Mouse (Mus musculus) kidney, adult 2 months (tissue): ENCODE results near the gene Slc16a8.

Experiments used
- CTCF ChIP-seq: fragments of 200-500 bp; conservative IDR thresholded peaks from 2 replicates; pipeline ENCODE4 v1.5.1; 2011; ENCODE audit warnings: low read depth, mild to moderate bottlenecking, control low read depth, low read length, moderate library complexity, mixed read lengths; ENCODE audit not compliant: insufficient read depth, insufficient read length
- POLR2A ChIP-seq: fragments of 200-500 bp; IDR thresholded peaks from one replicate; pipeline ENCODE4 v1.6.1; 2011; ENCODE audit warnings: low read depth, low read length, control low read depth

GRCm38 (mm10) chr15:79235268-79235667, 19.3 kb downstream of the Slc16a8 start:
- TF ChIP-seq POLR2A (no peak), CTCF (no peak)
